8 mouse cellular contexts compared by ENCODE assay signal in the genomic region with DNA sequence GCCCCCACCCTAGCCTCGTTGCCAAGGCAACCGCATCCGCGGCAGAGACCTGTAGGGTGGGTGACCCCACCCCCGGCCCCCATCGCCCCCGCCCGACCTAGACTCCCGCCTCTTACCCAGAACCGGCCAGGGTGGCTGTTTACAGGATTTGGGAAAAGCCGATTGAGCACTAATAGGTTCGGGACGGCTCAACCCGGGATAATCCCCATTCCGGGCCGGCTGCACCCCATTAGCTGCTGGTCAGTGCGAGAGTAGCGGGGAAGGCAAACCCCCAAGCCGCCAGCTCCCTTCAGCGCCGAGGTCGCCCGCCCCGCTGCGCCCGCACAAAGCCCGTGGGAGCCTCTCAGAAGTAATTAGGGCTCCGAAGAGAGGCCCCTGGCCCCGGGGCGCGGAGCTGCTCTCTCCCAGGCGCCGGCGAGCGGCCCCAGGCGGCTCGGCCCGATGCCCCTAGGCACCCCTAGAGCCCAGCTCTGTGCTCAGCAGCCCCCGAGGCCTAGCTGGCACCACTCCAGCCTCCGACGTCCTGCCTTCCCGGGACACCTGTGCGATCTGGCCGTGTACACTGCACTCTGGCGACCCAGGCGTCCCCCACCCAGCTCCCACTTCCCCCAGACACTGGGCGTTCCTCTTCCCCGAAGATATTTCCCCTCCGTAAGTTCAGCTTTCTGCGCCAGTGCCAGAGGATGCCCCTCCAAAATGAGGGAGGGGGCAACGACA. TPM values are rescaled to one million over a fixed set of nuclear protein-coding genes. Genes with fewer than 3 reads are reported as not detected.
DNase-seq lines count a peak whose midpoint lies in the region; ATAC-seq and TF ChIP-seq lines count a peak whose summit lies in the region.

No protein-coding gene starts in this region.

- no peak overlapping the region for H3K27ac ChIP-seq in ES-Bruce4 (ENCODE audit: insufficient read depth, low read length)
- peak overlapping the region; percentile 100 for H3K27ac ChIP-seq in heart, adult 2 months
- H3K27ac ChIP-seq in kidney, embryonic 16.5 days (ENCODE audit: low read length): peak overlapping the region; percentile 94
- H3K27ac ChIP-seq in lung, embryonic 16.5 days (ENCODE audit: low read length): peak overlapping the region; percentile 96

- H3K36me3 ChIP-seq in ES-Bruce4 (ENCODE audit: control insufficient read depth, insufficient read depth, low read length, poor library complexity, severe bottlenecking): peaks cover 8% of the 10 kb centered on the region
- H3K36me3 ChIP-seq in heart, adult 2 months (ENCODE audit: control insufficient read depth, insufficient read depth, low read length): no peaks in the 10 kb centered on the region
- H3K36me3 ChIP-seq in kidney, embryonic 16.5 days (ENCODE audit: insufficient read depth, low read length): peaks cover 33% of the 10 kb centered on the region
- H3K36me3 ChIP-seq in lung, embryonic 16.5 days (ENCODE audit: control insufficient read depth, insufficient read depth, low read length): peaks cover 28% of the 10 kb centered on the region

- no peaks in the 10 kb centered on the region for H3K27me3 ChIP-seq in ES-Bruce4 (ENCODE audit: control insufficient read depth, insufficient read depth, low read length, poor library complexity, severe bottlenecking)
- H3K27me3 ChIP-seq in heart, adult 2 months (ENCODE audit: control insufficient read depth, insufficient read depth, low read length): no peaks in the 10 kb centered on the region
- H3K27me3 ChIP-seq in kidney, embryonic 16.5 days (ENCODE audit: insufficient read depth, low read length): no peaks in the 10 kb centered on the region
- no peaks in the 10 kb centered on the region for H3K27me3 ChIP-seq in lung, embryonic 16.5 days (ENCODE audit: control insufficient read depth, insufficient read depth, low read depth, low read length)

- no peaks in the 10 kb centered on the region for H3K9me3 ChIP-seq in ES-Bruce4 (replicated peaks; ENCODE audit: control insufficient read depth, insufficient read depth, low read length, poor library complexity, severe bottlenecking)
- no peaks in the 10 kb centered on the region for H3K9me3 ChIP-seq in kidney, embryonic 16.5 days (ENCODE audit: low read length)
- no peaks in the 10 kb centered on the region for H3K9me3 ChIP-seq in lung, embryonic 16.5 days (ENCODE audit: control insufficient read depth, low read length)

- no peaks in the 10 kb centered on the region for H3K4me1 ChIP-seq in ES-Bruce4 (ENCODE audit: control insufficient read depth, insufficient read depth, low read length)
- H3K4me1 ChIP-seq in heart, adult 2 months (ENCODE audit: control insufficient read depth, insufficient read depth, low read length): peaks cover 2% of the 10 kb centered on the region; the same call in 1 of the 2 replicates
- peaks cover 15% of the 10 kb centered on the region for H3K4me1 ChIP-seq in kidney, embryonic 16.5 days (ENCODE audit: insufficient read depth, low read length)
- peaks cover 13% of the 10 kb centered on the region for H3K4me1 ChIP-seq in lung, embryonic 16.5 days (replicated peaks; ENCODE audit: control insufficient read depth, insufficient read depth, low read length)

- peak overlapping the region; percentile 91 for H3K4me3 ChIP-seq in ES-Bruce4 (ENCODE audit: low read depth, low read length)
- H3K4me3 ChIP-seq in heart, adult 2 months: peak overlapping the region; percentile 72
- peak overlapping the region; percentile 68 for H3K4me3 ChIP-seq in kidney, embryonic 16.5 days (ENCODE audit: low read length)
- peak overlapping the region; percentile 87 for H3K4me3 ChIP-seq in lung, embryonic 16.5 days (ENCODE audit: low read length)

- H3K9ac ChIP-seq in ES-Bruce4 (ENCODE audit: low read depth, poor library complexity, severe bottlenecking): peak overlapping the region; percentile 75
- peak overlapping the region; percentile 86 for H3K9ac ChIP-seq in heart, adult 2 months (ENCODE audit: low read depth, low read length)
- H3K9ac ChIP-seq in kidney, embryonic 16.5 days (replicated peaks; ENCODE audit: low read length): peak overlapping the region; percentile 89
- H3K9ac ChIP-seq in lung, embryonic 16.5 days (ENCODE audit: low read length): peak overlapping the region; percentile 91

- 0% methylated on average over 50 of the region's 51 CpGs for WGBS in heart, adult 2 months
- WGBS in kidney, embryonic 16.5 days: under 1% methylated on average over 51 of the region's 51 CpGs
- 0% methylated on average over 49 of the region's 51 CpGs for WGBS in lung, embryonic 16.5 days

- peak; percentile 8; the same call in 1 of the 2 replicates for ATAC-seq in kidney, embryonic 16.5 days (ENCODE audit: low FRiP score, low TSS enrichment)
- ATAC-seq in lung, embryonic 16.5 days (ENCODE audit: low read depth): peak; percentile 4; the same call in 1 of the 2 replicates

- peak; percentile 77 for DNase-seq in A20 (ENCODE audit: low read depth, low spot score)
- peak; percentile 75 to 82 for DNase-seq in cerebellum, postnatal 14 days
- DNase-seq in heart, adult 2 months: peak; percentile 78 to 80
- peak; percentile 72 for DNase-seq in right cerebral cortex, postnatal 14 days
- no peak for DNase-seq in frontal cortex, postnatal 14 days (ENCODE audit: low spot score in 2 of 2)

- TF ChIP-seq CTCF in ES-Bruce4 (IDR thresholded peaks at IDR 0.05; ENCODE audit: low read depth, low read length): no peak
- TF ChIP-seq CTCF in heart, adult 2 months (IDR thresholded peaks at IDR 0.05): no peak

- peak overlapping the region; percentile 93 for H3K4me2 ChIP-seq in kidney, embryonic 16.5 days (replicated peaks; ENCODE audit: low read depth, low read length)
- H3K4me2 ChIP-seq in lung, embryonic 16.5 days (ENCODE audit: low read depth, low read length): peak overlapping the region; percentile 84

- H3K79me2 ChIP-seq in heart, adult 2 months (replicated peaks; ENCODE audit: control insufficient read depth, insufficient read depth, low read length): peaks cover 5% of the 10 kb centered on the region; the same call in 1 of the 2 replicates

- no peak for TF ChIP-seq POLR2A in ES-Bruce4 (IDR thresholded peaks at IDR 0.05; ENCODE audit: insufficient read depth, low read length)
- 0 out of 2 replicates have a peak, but pooled peaks have one; percentile 7 for TF ChIP-seq POLR2A in heart, adult 2 months (IDR thresholded peaks at IDR 0.05; ENCODE audit: insufficient read depth, low read depth, low read length)

- TF ChIP-seq EP300 in ES-Bruce4 (IDR thresholded peaks at IDR 0.05; ENCODE audit: insufficient read depth, low read depth, low read length): no peak
- TF ChIP-seq EP300 in heart, adult 2 months (IDR thresholded peaks at IDR 0.05; ENCODE audit: insufficient read depth, low read depth, low read length): no peak

- intact Hi-C loops in heart, adult 2 months (cut with DNase I): loop anchor here (1.0 to 5.0 kb wide), 4 partner anchors 21 to 255 kb away; a partner anchor contains a TSS

RNA-seq across cellular contexts. Expression of a gene that starts 1.5 kb away (rescaled TPM):
- not detected in 2 replicates for polyA plus RNA-seq in ES-Bruce4 (2011; ENCODE audit: insufficient read depth, insufficient read length, low read depth, missing spikeins)
- total RNA-seq in heart, adult 2 months (2021): not detected
- polyA plus RNA-seq in heart, adult 2 months (2012; rRNA removed): not detected in 2 replicates
- polyA plus RNA-seq in kidney, embryonic 16.5 days (2015; fragmentation: Nextera tagmentation; extraction: Ambion mirVana): 0.24 and 0.36 TPM in 2 replicates
- polyA plus RNA-seq in lung, embryonic 16.5 days (2015; fragmentation: Nextera tagmentation; extraction: Ambion mirVana): 0.31 and 0.98 TPM in 2 replicates

RNA-seq across cellular contexts. Expression of a gene that starts 1.7 kb away (rescaled TPM):
- 208 and 237 TPM in 2 replicates for polyA plus RNA-seq in ES-Bruce4 (2011; ENCODE audit: insufficient read depth, insufficient read length, low read depth, missing spikeins)
- 100 to 1,000 TPM; 222 to 249 TPM for total RNA-seq in heart, adult 2 months (2021)
- 395 and 448 TPM in 2 replicates for polyA plus RNA-seq in heart, adult 2 months (2012; rRNA removed)
- polyA plus RNA-seq in kidney, embryonic 16.5 days (2015; fragmentation: Nextera tagmentation; extraction: Ambion mirVana): 358 and 388 TPM in 2 replicates
- polyA plus RNA-seq in lung, embryonic 16.5 days (2015; fragmentation: Nextera tagmentation; extraction: Ambion mirVana): 379 and 400 TPM in 2 replicates

RNA-seq across cellular contexts. Expression of a gene that starts 13.2 kb away (rescaled TPM):
- polyA plus RNA-seq in ES-Bruce4 (2011; ENCODE audit: insufficient read depth, insufficient read length, low read depth, missing spikeins): 33.5 and 37.9 TPM in 2 replicates
- total RNA-seq in heart, adult 2 months (2021): 10 to 100 TPM; 24.4 to 29.1 TPM
- 19.6 and 21.0 TPM in 2 replicates for polyA plus RNA-seq in heart, adult 2 months (2012; rRNA removed)
- 11.9 and 12.2 TPM in 2 replicates for polyA plus RNA-seq in kidney, embryonic 16.5 days (2015; fragmentation: Nextera tagmentation; extraction: Ambion mirVana)
- polyA plus RNA-seq in lung, embryonic 16.5 days (2015; fragmentation: Nextera tagmentation; extraction: Ambion mirVana): 10.7 and 10.9 TPM in 2 replicates

RNA-seq across cellular contexts. Expression of a gene that starts 21.7 kb away (rescaled TPM):
- polyA plus RNA-seq in ES-Bruce4 (2011; ENCODE audit: insufficient read depth, insufficient read length, low read depth, missing spikeins): not detected in 2 replicates
- total RNA-seq in heart, adult 2 months (2021): not detected
- 0.32 TPM in 1 of 2 replicates, not detected in the other for polyA plus RNA-seq in heart, adult 2 months (2012; rRNA removed)
- polyA plus RNA-seq in kidney, embryonic 16.5 days (2015; fragmentation: Nextera tagmentation; extraction: Ambion mirVana): 0.40 and 0.96 TPM in 2 replicates
- 0.51 and 0.60 TPM in 2 replicates for polyA plus RNA-seq in lung, embryonic 16.5 days (2015; fragmentation: Nextera tagmentation; extraction: Ambion mirVana)

RNA-seq across cellular contexts. Expression of a gene that starts 29.3 kb away (rescaled TPM):
- 14.4 and 15.0 TPM in 2 replicates for polyA plus RNA-seq in ES-Bruce4 (2011; ENCODE audit: insufficient read depth, insufficient read length, low read depth, missing spikeins)
- total RNA-seq in heart, adult 2 months (2021): 10 to 100 TPM; 13.4 to 13.9 TPM
- 22.7 and 25.6 TPM in 2 replicates for polyA plus RNA-seq in heart, adult 2 months (2012; rRNA removed)
- 51.2 and 53.0 TPM in 2 replicates for polyA plus RNA-seq in kidney, embryonic 16.5 days (2015; fragmentation: Nextera tagmentation; extraction: Ambion mirVana)
- 50.4 and 54.4 TPM in 2 replicates for polyA plus RNA-seq in lung, embryonic 16.5 days (2015; fragmentation: Nextera tagmentation; extraction: Ambion mirVana)

Comparison
In these comparisons a context has a peak if more than half of its experiments do, and no peak if none do; other contexts are left out.
1. DNase-seq: peak in A20 (single experiment), cerebellum, postnatal 14 days (2 of 2), heart, adult 2 months (2 of 2) and right cerebral cortex, postnatal 14 days (single experiment); none in frontal cortex, postnatal 14 days (0 of 2).
2. Peak in every context shown above with its lines, with median percentiles within 50 percentile points of each other: H3K4me3 ChIP-seq and H3K9ac ChIP-seq.